Mouse (Mus musculus) layer of hippocampus, adult 9-10 months (tissue): ENCODE data around the gene Rps6kl1.
A peak's percentile ranks its signal among the peaks of the same experiment; 100 is the strongest.

ENCODE experiments used
- DNase-seq: peaks from one replicate; pipeline ENCODE4 v3.0.0; 2022; ENCODE audit warnings: low spot score

The Rps6kl1 gene

GRCm38 (mm10) chr12:85106292-85106691 is 44.8 kb downstream of the Rps6kl1 start:
- DNase-seq = no peak

GRCm38 (mm10) chr12:85104789-85105188 is 46.3 kb downstream of the Rps6kl1 start:
- no peak for DNase-seq

GRCm38 (mm10) chr12:85103096-85103495 is 48.0 kb downstream of the Rps6kl1 start:
- no peak for DNase-seq

GRCm38 (mm10) chr12:85101521-85102106 is 49.5 kb downstream of the Rps6kl1 start:
- DNase-seq = no peak

- DNase-seq = no peak
These were observed 50.1 kb downstream of the Rps6kl1 start for GRCm38 (mm10) chr12:85101001-85101400.

GRCm38 (mm10) chr12:85095859-85096258 is 55.2 kb downstream of the Rps6kl1 start:
- DNase-seq = no peak

GRCm38 (mm10) chr12:85095146-85095545 is 55.9 kb downstream of the Rps6kl1 start:
- no peak for DNase-seq

GRCm38 (mm10) chr12:85094706-85095105 is 56.4 kb downstream of the Rps6kl1 start:
- no peak for DNase-seq

- DNase-seq = no peak
These were observed 57.1 kb downstream of the Rps6kl1 start for GRCm38 (mm10) chr12:85094010-85094409.

- DNase-seq = peak; percentile 27
These were observed 58.9 kb downstream of the Rps6kl1 start for GRCm38 (mm10) chr12:85092214-85092613.

GRCm38 (mm10) chr12:85091190-85091589 is 59.9 kb downstream of the Rps6kl1 start:
- DNase-seq = no peak

GRCm38 (mm10) chr12:85087845-85088244 is 63.2 kb downstream of the Rps6kl1 start:
- DNase-seq = no peak
